Mouse (Mus musculus) thymus, postnatal 14 days (tissue): ENCODE data around the gene 4930595D18Rik.
A peak's percentile ranks its signal among the peaks of the same experiment; 100 is the strongest.

Source experiments
- DNase-seq: peaks from one replicate; pipeline ENCODE4 v3.0.0; 2021

The 4930595D18Rik gene

GRCm38 (mm10) chr12:111184476-111184875 lies at the start of gene 4930595D18Rik:
Gene 4930595D18Rik (minus strand): TSS chr12:111184491.
- no peak for DNase-seq

- no peak for DNase-seq
These were observed 49.5 kb upstream of the 4930595D18Rik start for GRCm38 (mm10) chr12:111233798-111234197.

- DNase-seq = no peak
These were observed 46.5 kb upstream of the 4930595D18Rik start for GRCm38 (mm10) chr12:111230793-111231192.

GRCm38 (mm10) chr12:111228488-111228887 lies 44.2 kb upstream of the 4930595D18Rik start:
- DNase-seq = no peak

GRCm38 (mm10) chr12:111227410-111227809 lies 43.1 kb upstream of the 4930595D18Rik start:
- DNase-seq = no peak

- no peak for DNase-seq
These were observed 41.0 kb upstream of the 4930595D18Rik start for GRCm38 (mm10) chr12:111225197-111225780.

- DNase-seq = no peak
These were observed 34.6 kb upstream of the 4930595D18Rik start for GRCm38 (mm10) chr12:111218867-111219266.

- DNase-seq = no peak
These were observed 27.4 kb upstream of the 4930595D18Rik start for GRCm38 (mm10) chr12:111211729-111212128.

- no peak for DNase-seq
These were observed 23.4 kb upstream of the 4930595D18Rik start for GRCm38 (mm10) chr12:111207641-111208040.

GRCm38 (mm10) chr12:111203945-111204344 lies 19.7 kb upstream of the 4930595D18Rik start:
- DNase-seq = no peak

GRCm38 (mm10) chr12:111203076-111203475 lies 18.8 kb upstream of the 4930595D18Rik start:
- no peak for DNase-seq

- no peak for DNase-seq
These were observed 12.3 kb upstream of the 4930595D18Rik start for GRCm38 (mm10) chr12:111196548-111196947.

- no peak for DNase-seq
These were observed 9.0 kb upstream of the 4930595D18Rik start for GRCm38 (mm10) chr12:111193331-111193730.

- no peak for DNase-seq
These were observed 8.5 kb upstream of the 4930595D18Rik start for GRCm38 (mm10) chr12:111192777-111193176.

GRCm38 (mm10) chr12:111190891-111191290 lies 6.6 kb upstream of the 4930595D18Rik start:
- DNase-seq = no peak

- DNase-seq = no peak
These were observed 6.1 kb upstream of the 4930595D18Rik start for GRCm38 (mm10) chr12:111190355-111190754.

- DNase-seq = no peak
These were observed 4.0 kb upstream of the 4930595D18Rik start for GRCm38 (mm10) chr12:111188295-111188694.

- no peak for DNase-seq
These were observed 2.7 kb upstream of the 4930595D18Rik start for GRCm38 (mm10) chr12:111186986-111187385.

- DNase-seq = no peak
These were observed 1.9 kb downstream of the 4930595D18Rik start for GRCm38 (mm10) chr12:111182378-111182777.

- no peak for DNase-seq
These were observed 2.4 kb downstream of the 4930595D18Rik start for GRCm38 (mm10) chr12:111181848-111182247.

GRCm38 (mm10) chr12:111178772-111179171 lies 5.5 kb downstream of the 4930595D18Rik start:
- DNase-seq = no peak

- DNase-seq = no peak
These were observed 15.4 kb downstream of the 4930595D18Rik start for GRCm38 (mm10) chr12:111168891-111169290.

GRCm38 (mm10) chr12:111166681-111167289 lies 17.5 kb downstream of the 4930595D18Rik start:
- DNase-seq = peak; percentile 57

GRCm38 (mm10) chr12:111165831-111166591 lies 18.3 kb downstream of the 4930595D18Rik start, which contains the start of gene Traf3:
Gene Traf3 (plus strand): TSS chr12:111166370.
- DNase-seq = peak; percentile 81
